Mouse (Mus musculus): ENCODE data around the gene Srcin1.

Gene Srcin1

DNA sequence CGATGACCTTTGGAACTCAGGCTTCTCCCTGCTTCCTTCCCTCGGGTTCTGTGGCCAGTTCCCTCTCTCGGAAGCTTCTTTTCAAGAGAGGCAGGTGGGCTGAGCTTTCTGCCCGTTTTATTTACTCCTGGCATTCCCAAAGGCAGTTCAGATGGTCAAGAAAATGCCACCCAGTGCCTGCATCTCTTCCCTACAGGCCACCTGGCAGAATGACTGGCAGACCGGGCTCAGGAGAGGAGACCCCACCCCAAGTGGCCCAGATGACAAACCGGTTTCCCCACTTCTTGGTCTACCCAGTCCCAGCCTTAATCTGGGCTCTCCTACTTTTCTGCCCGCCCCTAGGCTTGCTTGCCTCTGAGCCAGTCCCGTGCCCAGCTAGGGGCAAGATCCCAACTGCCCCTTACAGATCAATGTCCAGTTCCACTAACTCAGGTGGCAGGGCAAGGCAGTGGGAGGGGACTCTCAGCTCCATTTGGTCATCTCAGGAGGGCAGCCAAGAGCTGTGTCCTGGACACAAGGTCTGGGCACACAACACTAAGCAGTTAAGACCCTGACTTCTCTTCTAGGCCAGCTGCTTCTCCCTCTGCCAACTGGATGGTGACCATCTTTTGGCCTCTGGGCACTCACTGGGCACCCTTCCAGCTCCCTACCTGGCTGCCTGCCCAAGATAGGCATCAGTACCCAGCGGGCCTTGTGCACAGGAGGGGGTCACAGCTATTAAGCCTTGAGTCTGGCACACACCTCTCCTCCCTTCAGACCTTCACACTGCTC lies at the start of gene Srcin1:
Gene Srcin1 (minus strand): TSS at position 51 of the 771 bp plus-strand sequence.
- peak; percentile 72 for DNase-seq (ENCODE audit: low read depth, low spot score)

DNA sequence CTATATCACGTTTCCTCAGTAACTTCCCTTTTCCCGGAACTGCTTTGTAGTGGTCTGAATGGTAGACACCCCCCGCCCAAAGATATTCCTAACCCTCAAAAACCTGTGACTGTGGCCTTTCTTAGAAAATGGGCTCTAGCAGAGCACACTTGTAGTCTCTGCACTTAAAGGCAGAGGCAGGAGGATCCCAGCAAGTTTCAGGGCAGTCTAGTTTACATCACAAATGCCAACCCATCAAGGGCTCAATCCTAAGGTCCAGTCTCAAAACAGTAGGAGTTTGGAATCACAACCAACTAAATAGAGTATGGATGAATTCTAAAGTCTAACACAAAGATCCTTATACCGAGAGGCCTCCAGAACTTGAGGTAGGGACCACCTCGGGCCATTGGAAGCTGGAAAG lies 49.6 kb upstream of the Srcin1 start:
- no peak for DNase-seq (ENCODE audit: low read depth, low spot score)

DNA sequence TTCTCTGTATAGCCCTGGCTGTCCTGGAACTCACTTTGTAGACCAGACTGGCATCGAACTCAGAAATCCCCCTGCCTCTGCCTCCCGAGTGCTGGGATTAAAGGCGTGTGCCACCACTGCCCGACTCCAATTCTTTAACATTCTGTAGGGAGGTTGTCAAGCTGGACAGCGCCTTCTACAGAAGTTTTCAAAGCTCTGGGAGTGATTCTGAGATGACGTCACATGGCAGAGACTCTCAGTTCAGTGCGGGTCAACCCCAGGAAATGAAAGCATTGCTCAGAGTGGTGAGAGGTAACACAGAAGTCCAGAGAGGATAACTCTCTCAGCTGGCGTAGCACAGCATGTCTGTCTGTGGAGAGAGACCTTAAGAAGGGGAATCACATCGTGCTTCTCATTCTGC lies 47.2 kb upstream of the Srcin1 start:
- DNase-seq (ENCODE audit: low read depth, low spot score), result no peak

DNA sequence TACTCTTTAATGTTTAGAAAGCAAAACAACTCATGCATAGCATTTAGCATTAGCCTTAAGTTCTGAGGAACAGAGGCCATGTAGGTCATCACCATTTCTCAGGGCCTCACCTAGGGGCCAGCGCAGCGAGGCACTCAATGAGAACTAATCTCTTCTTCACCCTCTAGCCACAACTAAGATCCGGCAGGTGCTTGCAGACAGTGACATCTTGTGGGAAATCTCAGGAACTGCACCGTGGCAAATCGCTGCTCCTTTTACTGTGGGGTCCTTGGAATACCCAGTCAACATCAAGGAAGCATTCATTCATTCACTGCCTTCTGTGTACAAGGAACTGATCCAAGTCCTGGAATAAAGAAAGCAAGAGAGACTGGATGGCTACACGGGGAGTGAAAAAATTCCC lies 46.5 kb upstream of the Srcin1 start:
- peak; percentile 88 for DNase-seq (ENCODE audit: low read depth, low spot score)

DNA sequence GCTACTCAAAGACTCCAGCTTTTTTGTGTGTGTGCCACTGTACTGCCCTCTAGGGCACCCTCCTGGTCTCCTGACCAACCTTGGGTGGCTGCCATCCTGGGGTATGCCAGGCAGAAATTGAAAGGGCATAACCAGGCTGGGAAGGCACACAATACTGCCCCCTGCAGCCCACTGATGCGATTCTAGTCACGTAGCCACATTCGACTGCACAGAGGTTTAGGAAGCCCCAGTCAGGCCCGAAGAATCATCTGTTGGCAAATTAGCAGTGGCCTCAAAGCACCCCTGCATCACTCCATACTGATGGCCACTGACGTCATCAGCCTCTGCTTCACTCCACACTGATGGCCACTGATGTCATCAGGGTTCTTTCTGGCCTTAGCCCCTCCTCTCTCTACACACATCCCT lies 43.4 kb upstream of the Srcin1 start:
- peak; percentile 93 for DNase-seq (ENCODE audit: low read depth, low spot score)

DNA sequence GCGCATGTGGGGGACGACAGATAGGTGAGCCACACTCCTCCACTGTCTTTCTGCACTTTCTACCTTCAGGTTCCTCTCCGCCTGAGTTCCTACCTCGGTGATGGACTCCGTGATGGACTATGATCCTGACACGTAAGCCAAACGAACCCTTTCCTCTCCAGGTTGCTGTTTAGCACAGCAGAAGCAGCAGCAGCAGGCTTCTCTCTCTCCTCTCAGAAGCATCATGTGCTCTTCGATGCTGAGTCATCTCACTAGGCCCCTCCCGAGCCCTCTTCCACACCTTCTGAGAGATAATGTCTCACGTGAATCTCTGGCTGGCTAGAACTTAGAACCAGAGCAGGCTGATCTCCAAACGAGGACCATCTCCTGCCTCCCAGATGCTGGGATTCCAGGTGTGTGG lies 42.4 kb upstream of the Srcin1 start:
- peak; percentile 76 for DNase-seq (ENCODE audit: low read depth, low spot score)

DNA sequence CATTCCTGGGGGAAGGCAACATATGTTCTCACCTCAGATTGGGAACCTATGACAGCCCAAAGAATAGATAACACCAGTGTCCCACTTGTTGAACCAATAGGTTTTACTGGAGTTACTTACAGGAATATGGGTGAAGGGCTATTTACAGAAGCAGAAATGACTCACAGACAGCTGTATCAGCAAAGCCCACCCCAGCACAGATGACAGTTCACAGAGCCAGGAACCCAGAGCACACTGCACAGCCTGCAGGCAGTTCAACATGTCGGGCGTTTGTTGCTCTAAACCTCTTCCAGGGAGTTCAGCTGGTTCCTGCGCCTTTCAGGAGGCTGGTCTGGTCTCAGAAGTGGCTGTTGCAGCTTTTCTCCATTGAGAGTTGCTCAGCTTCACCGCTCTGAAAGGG lies 39.3 kb upstream of the Srcin1 start:
- DNase-seq (ENCODE audit: low read depth, low spot score), result no peak

DNA sequence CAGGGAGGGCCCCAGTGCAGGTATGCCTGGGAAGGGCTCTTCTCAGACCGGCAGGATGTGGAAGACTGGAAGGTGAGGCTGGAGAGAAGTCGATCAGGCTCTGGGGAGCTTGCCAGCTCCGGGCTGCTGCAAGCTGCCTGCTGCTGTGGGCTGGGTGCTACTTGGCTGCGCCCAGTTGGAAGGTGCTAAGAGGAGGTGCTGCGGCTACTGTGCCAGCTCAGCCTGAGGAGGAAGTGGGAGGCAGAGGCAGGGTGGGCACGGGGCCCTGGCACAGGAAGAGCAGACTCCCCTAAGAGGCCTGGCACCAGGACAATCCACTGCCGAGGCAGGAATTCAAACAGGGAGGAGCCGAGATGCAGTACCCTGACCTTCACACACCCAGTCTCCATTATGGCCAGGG lies 35.1 kb upstream of the Srcin1 start:
- peak; percentile 94 for DNase-seq (ENCODE audit: low read depth, low spot score)

DNA sequence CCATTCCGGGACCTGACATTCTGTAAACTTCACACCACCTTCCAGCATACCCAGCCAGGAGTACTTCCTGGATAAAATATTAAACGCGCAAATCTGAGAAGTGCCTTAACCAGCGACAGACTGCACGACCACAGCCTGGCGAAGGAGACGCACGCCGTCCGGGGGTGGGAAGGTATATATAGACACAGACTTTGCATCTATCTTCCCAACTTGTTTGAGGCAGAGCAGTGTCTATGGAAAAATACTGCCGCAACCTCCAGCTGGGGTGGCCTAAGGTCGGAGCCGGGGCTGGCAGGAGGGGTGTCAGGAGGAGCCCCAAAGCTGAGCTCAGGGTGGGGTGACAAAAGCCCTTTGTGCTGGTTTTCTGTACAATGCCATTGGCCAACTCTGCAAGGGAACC lies 33.8 kb upstream of the Srcin1 start:
- peak; percentile 89 for DNase-seq (ENCODE audit: low read depth, low spot score)

DNA sequence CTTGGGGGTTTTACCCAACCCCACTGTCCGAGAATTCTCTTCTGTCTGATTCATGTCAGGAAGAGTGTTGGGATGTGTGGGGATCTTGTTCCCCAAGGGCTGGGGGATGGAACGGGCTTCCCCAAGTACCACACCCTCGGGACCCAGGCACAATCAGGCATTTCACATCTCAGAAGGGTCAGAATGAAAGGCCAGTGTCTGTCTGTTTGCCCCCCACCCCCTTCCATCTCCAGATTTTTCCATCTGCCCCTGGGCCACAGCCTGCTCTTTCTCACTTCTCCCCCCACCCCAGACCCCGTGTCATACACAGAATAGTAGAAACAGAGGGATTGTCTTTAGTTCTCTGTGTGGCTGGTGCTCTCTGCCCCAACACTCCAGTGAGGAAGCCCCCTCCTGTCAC lies 32.9 kb upstream of the Srcin1 start:
- peak; percentile 91 for DNase-seq (ENCODE audit: low read depth, low spot score)

DNA sequence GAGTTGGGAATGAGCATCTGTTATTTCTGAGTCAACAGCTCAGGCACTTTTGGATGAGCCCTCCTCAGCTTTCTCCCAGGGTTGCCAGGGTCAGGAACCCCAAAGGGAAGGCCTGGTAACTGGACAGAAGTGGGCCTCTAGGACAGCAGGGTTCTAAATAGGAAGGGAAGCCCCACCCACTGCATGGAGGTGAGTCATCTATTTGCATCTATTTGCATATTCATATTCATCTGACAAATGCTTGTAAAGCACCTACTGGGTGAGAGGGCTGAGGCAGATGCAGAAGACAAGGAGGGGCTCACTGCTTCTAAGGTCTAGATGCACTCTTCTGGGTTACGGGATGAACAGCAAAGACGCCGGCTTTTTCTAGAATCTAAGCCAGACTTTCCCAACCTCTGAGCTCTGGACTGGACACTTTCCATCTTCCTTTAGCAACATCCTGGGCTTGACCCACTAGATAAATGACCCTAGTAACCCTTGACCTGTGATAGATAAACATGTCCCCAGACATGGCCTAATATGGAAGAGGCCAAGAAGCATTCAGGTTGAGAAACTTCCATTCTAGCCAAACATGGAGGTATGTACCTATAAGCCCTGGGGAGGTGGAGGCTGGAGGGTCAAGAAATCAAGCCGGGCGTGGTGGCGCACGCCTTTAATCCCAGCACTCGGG lies 31.2 kb upstream of the Srcin1 start:
- no peak for DNase-seq (ENCODE audit: low read depth, low spot score)

DNA sequence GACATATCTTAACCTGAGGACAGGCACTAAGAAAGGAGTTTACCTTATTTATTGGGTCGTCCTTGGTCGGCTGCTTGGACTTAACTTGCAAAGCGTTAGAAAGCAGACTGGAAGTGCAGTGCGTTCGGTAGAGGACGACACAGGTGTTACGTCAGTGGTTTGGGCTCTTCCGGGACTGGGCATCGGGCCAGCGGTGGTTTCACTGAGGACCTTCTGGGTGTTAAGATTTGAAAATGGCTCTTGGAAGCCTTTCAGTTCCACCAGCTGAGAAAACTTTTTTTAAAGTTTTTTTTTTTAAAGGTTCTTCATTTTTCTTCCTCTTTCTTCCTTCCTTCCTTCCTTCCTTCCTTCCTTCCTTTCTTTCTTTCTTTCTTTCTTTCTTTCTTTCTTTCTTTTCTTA lies 27.9 kb upstream of the Srcin1 start:
- DNase-seq (ENCODE audit: low read depth, low spot score), result no peak

DNA sequence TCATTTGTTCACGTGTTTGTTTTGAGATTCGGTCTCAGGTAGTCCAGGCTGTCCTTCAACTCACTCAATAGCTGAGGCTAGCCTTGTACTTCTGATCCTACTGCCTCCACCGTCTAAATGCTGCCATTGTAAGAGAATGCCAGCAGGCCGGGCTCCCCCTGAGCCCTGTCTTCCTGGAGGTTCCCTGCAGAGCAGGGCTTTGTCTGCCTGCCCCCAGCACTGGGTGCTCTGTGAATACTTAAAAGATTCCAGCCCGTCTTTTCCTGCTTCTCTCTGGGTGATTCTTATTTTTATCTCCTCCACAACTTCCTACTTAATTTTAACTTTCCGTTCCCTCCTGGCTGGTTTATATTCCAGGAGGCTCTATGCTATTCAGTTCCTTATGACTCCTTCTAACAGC lies 26.2 kb upstream of the Srcin1 start:
- peak; percentile 40 for DNase-seq (ENCODE audit: low read depth, low spot score)

DNA sequence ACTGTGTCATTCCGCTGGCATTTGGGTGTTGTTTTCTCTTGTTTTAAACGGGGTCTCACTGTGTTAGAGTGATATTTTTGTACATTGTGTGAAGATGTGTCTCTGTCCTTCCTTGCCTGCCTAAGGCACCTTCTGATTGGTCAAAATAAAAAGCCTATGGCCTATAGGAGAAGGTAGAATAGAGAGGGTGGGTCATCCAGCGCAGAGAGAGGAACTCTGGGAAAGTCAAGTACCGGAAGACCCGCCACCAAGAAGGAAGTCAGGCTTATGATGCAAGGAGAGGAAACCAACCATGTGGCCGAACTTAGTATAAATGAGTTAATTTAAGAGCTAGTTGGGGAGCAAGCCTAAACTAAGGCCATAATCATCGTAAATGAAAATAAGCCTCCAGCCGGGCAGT lies 23.1 kb upstream of the Srcin1 start:
- DNase-seq (ENCODE audit: low read depth, low spot score), result no peak

DNA sequence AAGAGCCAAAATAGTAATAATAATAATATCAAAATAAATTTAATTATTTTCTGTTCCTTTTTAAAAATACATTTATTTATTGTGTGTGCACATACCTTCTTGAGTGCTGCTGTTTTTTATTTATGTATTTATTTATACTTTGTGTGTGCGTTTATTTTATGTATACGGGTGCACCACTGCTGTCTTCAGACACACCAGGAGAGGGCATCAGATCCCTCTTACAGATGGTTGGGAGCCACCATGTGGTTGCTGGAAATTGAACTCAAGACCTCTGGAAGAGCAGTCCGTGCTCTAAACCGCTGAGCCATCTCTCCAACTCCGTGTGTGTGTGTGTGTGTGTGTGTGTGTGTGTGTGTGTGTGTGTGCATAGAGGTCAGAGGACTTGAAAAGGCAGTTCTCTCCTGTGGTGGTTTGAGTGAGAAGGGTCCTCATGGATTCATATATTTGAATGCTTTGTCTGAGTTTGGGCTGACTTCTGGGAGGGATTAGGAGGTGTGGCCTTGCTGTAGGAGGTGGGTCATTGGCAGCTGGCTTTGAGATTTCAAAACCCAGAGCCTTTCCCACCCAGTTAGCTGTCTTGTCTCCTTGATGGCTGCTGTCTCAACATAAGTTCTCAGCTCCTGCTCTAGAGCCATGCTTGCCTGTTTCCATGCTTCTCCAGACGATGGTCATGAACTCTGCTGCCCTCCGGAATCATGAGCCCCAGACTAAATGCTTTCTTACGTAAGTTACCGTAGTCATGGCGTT lies 22.1 kb upstream of the Srcin1 start:
- no peak for DNase-seq (ENCODE audit: low read depth, low spot score)

DNA sequence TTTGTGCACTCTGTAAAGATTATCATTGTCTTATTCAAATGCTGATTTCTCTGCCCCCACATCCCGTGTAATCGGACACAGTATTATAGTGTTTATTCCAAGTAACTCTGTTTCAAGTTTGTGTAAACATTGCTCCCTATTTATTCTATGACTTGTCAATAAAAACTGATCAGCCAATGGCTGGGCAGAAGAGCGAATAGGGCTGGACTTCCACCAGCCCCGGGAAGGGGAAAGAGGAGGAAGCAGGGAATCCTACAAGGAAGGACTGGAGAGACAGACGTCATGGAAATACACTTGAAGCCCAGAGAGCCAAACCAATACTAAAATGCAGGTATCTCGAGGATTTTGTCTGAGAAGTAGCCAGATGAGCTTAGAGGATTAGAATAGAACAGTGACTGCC lies 18.1 kb upstream of the Srcin1 start:
- DNase-seq (ENCODE audit: low read depth, low spot score), result no peak

DNA sequence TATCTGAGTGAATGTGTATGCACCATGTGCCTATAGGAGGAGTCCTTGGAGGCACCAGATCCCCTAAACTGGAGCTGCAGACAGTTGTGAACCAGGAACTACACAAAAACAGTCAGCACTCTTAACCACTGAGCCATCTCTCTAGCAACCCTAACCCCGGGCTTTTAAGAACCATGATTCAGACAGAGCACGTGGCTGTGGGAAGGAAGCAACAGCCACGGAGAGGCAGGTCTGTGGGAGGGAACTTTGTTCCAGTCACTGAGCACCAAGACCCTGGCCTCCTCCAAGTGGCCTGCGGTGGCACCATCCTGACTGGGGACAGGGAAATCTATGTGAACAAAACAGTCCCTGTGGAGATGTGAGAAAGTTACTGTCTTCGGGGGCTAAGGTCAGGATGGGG lies 15.9 kb upstream of the Srcin1 start:
- DNase-seq (ENCODE audit: low read depth, low spot score), result peak; percentile 54

DNA sequence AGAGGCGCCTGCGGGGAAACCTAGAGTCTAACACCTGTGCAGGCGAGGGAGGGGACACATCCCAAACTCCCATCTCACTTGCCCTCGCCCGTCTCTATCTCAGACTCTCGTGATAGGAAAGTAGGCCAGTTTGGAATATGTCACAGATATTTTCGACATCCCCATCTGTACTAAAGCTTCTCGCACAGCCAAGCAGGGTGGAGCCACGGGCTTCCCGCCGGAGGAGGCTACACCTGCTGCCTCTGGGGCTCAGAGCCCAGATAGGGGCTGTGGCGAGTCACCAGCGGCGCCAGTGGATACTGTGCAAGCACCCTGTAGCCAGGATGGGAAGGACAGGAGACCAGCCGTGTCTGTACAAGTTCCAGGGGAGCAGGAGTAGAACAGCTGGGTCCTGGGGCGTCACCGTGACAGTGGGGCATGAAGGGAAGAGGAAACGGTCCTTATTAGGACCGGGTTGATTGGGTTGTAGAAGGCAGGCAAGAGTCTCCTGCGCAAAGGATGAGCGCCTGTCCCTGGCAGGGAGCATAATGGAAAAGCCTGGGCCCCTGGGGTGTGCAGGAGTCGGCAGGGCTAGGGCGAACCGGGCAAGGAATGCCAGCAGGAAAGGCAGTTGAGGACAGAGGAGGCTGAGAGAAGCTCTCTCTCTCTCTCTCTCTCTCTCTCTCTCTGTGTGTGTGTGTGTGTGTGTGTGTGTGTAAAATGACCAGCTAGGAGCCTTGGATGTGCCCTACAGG lies 14.4 kb upstream of the Srcin1 start:
- peak; percentile 88 for DNase-seq (ENCODE audit: low read depth, low spot score)

DNA sequence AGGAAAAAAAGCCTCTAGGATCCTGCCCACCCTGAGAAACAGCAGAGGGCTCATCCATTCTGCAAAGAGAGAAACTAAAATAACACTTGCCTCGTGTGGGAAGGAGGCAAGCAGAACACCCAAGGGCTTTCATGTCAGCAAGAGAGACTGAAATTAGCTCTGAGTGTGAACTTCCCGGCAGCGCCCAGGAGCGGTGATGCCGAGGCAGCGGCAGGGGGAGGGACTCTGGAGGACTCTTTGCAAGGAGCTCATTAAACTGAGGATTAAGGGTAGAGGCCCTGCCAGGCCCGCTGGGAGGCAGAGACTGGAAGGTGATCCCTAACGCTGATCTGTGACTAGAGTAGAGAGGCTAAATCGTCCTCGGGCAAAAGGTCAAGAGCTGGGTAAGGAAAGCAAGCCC lies 13.2 kb upstream of the Srcin1 start:
- DNase-seq (ENCODE audit: low read depth, low spot score), result peak; percentile 86

DNA sequence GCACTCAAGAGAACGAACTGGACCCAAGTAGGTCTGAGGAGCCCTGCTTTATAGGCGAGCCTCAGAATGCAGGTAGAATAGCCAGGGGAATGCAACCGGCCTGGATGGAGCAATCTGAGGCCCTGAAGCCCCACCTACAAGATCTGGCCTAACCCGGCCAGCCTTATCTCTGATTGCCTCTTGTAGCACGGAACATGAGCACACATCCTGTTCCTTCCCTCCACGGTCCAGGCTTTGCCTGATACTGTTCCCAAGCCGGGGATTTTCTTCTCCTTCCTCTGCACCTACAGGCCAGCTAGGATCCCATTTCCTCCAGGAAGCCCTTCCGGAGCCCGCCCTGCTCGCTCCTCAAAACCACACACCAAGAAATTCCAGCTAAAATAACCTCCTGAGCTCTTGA lies 9.9 kb upstream of the Srcin1 start:
- DNase-seq (ENCODE audit: low read depth, low spot score), result no peak

DNA sequence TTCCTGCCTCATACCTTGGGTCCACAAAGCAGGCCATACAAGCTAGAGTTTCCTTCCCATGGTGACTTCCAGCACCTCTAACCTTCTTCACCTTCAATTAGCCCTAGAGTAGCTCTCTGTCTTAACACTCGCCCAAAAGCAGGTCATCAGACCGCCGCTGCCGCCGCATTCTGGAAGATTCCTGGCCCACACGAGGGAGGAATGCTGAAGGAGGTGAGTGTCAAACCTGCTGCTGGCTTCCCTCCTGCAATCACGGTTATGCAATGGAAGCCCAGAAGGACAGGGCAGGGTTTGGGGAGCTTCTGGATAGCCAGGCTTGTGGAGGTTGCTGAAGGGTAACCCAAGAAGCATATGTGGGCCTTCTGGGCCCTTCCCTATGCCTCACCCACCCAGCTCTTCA lies 8.5 kb upstream of the Srcin1 start:
- DNase-seq (ENCODE audit: low read depth, low spot score), result peak; percentile 28

Measured in brain, adult 2 months (tissue).